Mouse (Mus musculus) MEL-GATA-1-ER (cell line): ENCODE results near the gene Rcn3.
A peak's percentile ranks its signal among the peaks of the same experiment; 100 is the strongest.

ENCODE experiments used
- DNase-seq: peaks from one replicate; pipeline ENCODE4 v3.0.0-alpha.2; 2012; ENCODE audit warnings: low read depth; ENCODE audit errors: extremely low read depth

Rcn3 gene

DNA sequence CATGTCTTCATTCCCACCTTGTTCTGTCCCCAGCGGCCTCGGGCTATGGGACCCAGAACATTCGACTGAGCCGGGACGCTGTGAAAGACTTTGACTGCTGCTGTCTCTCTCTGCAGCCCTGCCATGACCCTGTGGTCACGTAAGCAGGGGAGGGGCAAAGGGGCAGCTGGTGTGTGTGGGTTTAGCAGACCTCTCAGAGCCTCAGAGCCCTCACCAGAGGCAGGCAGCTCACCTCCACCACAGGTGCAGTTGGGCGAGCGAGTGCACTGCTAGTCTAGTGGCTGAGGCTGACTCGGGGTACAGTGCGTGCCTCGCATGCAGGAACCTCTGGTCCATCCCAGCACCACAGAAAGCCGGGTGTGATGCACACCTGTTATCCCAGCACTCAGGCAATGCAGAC lies 18.1 kb downstream of the Rcn3 start:
- no peak for DNase-seq

DNA sequence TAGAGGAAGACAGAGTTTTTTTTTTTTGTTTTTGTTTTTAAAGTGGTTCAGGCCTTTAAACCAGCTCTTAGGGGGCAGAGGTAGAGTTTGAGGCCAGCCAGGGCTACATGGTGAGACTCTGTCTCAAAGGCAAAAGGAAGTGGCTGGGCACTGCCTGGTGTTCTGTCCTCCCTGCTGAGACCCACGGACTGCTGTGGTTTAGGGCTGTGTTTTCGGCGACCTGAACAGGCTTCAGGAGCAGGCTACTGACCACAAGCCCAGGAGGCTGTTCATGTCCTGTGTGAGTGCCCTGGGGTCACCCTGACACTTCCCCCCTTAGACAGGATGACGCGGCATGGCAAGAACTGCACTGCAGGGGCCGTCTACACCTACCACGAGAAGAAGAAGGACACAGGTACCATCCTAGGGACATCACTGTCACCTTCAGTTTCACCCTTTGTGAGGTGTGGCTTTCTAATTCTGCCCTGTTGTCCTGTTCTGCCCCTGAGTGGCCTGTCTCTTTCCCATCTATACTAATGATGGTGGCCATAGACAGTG lies 18.8 kb downstream of the Rcn3 start:
- no peak for DNase-seq

- DNase-seq = peak; percentile 36
Measured at GRCm38 (mm10) chr7:45072230-45072629, 19.8 kb downstream of the Rcn3 start.

DNA sequence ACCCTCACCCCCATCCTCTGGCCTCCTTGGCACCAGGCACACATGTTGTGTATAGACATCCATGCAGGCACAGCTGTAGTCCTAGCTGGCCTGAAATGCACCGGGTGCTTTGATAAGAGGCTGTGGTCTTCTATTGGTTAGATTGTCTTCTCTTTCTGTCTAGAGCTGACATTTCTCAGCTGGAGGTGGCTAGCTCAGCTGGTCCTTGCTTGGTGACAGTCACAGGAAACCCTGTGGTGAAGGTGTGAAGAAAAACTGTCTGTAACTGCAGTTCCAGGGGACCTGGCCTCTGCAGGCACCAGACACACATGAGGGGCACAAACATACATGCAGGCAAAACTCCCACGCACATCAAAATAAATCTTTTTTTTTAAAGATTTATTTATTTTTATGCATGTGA lies 22.4 kb downstream of the Rcn3 start:
- no peak for DNase-seq

GRCm38 (mm10) chr7:45068000-45068318 lies 24.1 kb downstream of the Rcn3 start:
- peak; percentile 71 for DNase-seq

DNA sequence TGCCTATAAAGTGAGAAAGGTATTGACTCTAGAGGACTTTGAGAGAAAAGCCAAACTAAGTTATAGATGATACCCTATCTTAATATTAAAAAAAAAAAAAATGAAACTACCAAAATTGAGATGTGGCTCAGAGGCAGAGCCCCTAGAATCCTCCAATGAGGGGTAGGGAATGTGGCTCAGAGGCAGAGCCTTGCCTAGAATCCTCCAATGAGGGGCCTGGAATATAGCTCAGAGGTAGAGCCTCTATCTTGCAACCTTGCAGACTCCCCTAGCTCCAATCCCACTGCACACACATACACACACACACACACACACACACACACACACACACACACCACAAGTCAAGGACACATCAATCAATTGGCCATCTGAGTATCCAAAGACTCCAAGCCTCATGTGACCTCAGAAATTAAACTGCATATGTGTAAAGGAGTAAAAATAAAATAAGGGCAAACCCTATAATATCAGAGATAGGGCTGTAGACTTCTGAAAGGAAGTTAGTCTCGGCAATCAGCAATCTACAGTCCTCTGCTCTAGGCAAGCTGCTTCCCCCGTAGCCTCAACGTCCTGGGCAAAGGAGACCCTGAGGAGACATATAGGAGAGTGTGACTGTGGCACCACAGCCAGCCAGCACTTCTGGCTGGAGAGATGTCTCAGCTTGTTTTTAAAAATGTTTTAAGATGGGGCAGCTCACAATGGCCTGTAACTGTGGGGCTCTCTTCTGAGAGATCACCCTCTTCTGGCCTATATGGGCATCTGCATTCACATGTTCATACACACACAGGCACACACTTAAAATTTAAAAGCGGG lies 24.6 kb downstream of the Rcn3 start:
- peak; percentile 69 for DNase-seq

- peak; percentile 99 for DNase-seq
Measured at GRCm38 (mm10) chr7:45062239-45062835, 29.7 kb downstream of the Rcn3 start, which contains the start of the genes Nosip and Prrg2. Nosip (plus strand) TSS chr7:45062429. Prrg2 (minus strand) TSS chr7:45062677.

DNA sequence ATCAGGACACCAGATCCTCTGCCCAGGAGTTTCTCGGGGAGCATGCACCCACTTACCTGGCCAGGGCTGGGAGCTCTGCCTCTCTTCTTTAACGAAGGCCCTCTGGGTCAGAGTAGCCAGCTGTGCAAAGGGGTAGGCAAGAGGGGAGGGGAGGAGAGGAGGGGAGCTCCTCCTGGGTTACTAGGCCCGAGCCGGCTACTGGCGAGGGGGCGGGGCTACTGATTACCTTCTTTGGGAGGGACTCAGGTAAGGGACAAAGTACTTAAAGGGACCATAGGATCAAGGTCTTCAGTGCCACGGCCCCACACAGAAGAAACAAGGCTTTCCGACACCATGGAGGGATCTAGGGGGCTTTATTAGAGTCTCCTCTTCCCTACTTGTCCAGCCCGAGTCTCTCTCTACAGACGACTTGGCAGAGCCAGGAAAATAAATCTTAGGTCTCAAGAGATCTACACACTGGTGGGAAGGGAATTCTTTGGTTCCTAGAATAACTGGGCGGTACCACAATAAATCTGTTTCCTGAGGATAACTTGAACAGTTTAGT lies 30.4 kb downstream of the Rcn3 start:
- no peak for DNase-seq

DNA sequence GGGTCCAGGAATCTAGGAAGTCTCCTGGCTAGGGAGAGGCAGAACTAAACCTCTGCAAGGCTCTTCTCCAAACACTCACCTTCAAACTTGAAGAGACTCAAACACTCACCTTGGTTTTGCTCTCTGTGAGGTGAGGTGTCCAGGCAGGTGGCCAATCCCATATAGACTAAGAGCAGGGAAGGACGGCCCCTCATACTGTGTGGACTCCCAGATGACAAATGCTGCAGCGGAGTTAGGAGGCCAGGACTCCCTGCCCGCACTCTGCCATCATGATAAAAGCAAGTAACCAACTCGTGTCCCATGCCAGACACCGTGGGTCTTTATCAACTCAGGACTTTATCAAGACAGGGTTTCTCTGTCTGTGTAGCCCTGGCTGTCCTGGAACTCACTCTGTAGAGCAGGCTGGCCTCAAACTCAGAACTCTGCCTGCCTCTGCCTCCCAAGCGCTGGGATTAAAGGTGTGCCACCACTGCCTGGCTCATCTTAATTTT lies 31.3 kb downstream of the Rcn3 start:
- DNase-seq = no peak

DNA sequence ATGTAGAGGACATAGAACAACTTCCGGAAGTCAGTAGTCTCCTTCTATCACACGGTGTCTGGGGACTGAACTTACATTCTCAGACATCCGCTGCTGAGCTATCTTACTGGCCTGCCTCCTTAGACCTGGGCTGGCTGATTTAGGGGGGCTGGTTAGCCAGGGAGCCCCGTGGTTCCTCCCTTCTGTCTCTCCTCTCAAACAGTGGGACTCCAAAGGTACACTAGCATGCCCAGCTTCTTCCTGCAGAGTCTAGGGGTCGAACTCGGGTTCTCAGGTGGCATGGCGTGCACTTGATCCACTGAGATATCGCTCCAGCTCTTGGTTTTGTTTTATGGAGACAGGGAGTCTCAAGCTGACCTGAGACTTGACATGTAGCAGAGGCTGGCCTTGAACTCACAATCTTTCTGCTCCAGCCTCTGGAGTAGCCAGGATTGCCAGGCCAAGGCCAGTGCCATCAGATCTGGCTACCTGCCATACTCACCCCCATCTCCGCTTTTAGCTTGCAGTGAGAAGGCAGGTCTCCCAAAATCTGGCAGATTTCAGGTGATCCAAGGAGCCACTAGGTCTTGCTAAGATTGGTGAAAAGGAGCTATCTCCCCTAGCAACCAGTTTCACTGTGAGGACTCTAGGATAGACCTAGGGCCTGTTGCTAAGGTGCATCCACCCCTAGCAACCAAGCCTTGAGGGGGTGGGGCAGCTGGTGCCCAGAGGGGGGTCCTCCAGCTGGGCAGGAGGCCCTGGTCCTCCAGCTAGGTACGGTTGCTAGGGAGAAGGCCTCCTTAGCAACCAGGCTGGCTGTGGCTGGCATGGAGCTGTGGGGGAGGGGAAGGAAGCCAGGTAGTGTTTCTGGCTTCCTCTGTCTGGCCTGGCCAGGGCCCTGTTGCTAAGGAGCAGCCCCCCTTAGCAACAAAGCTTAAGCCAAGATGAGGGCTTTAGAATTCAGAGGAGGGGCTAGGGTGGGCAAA lies 33.1 kb downstream of the Rcn3 start:
- no peak for DNase-seq

GRCm38 (mm10) chr7:45056972-45057348 lies 35.1 kb downstream of the Rcn3 start:
- DNase-seq = no peak

- no peak for DNase-seq
Measured at GRCm38 (mm10) chr7:45056329-45056971, 35.6 kb downstream of the Rcn3 start.

- peak; percentile 98 for DNase-seq
Measured at GRCm38 (mm10) chr7:45053931-45054510, 38.0 kb downstream of the Rcn3 start.

DNA sequence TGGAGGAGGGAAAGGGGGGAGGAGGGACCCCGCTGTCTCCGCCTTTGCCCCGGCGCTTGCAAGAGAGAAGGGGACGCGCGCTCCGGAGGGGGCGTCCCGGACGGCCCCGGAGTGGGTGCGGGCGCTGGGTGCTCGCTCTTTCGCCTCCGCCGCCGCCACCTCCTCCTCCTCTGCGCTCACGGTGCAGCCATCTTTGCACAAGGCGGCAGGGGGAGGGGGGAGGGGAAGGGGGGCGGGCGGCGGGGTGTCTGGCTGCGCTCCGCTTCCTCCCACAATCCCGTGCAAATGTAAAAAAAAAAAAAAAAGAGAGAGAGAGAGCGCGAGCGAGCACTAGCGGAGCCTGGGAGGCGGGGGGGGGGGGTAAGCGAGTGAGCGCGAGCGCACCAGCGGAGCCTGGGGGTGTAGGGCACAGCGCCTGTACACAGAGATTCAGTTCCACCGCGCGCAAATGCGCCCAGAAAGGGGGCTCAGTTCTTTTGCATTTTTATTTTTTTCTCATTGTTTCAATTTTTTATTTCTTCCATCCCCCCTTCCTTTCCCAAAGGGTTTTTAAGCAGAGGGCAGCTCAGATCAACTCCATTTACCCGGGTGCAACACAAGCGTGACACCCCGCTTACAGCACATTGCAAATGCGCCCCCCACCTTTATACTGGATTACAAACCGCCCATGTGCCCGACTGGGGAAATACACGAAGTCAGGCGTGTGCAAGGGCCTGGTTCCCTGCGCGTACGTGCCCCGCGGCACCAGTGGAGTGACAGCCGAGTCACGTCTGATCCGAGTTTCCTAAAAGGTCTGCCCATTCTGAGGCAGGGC lies 38.7 kb downstream of the Rcn3 start:
- DNase-seq = peak; percentile 60

DNA sequence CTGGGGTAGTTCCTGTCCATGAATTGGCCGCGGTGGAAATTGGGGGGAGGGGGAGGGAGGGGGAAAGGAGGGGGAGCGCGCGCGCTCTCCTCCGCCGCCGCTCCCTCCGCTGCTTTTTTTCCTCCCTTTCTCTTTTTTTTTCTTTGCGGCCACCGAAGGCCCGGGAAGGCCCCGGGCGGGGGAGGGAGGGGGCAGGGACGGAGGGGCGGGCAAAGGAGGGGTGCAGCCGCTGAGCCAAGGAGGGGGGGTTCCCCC lies 39.2 kb downstream of the Rcn3 start, which contains the start of gene Prr12:
Gene Prr12 (minus strand): TSS at position 20 of the 255 bp plus-strand sequence.
- DNase-seq = no peak

- DNase-seq = no peak
Measured at GRCm38 (mm10) chr7:45052181-45052861, 39.7 kb downstream of the Rcn3 start.

DNA sequence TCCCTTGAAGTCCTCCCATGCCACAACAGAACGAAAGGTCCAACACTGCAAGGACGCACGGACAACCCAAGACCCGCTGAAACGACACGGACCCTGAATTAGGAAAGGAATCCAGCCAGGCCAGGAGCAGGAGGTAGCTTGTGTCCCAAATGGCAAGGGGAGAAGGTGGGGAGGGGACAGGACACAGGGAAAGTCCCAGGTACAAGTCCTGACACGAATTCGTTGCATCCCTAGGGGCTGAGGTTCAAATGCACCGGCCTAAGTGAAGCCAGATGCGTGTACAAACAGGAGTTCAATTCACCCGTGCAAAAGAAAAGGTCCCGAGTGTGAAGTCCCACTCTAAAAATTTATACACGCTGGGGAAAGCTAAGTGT lies 40.4 kb downstream of the Rcn3 start:
- no peak for DNase-seq

- peak; percentile 92 for DNase-seq
Measured at GRCm38 (mm10) chr7:45050945-45051600, 40.9 kb downstream of the Rcn3 start.
